Mouse (Mus musculus) limb, embryonic 11.5 days (tissue): ENCODE measurements around the gene 4922502D21Rik. TPM values are rescaled to one million over a fixed set of nuclear protein-coding genes. Genes with fewer than 3 reads are reported as not detected.
A peak's percentile ranks its signal among the peaks of the same experiment; 100 is the strongest.
"Not testable (repeated sequence)": the region's sequence is repeated elsewhere in the genome, so short reads cannot be mapped to it uniquely, and the experiment has no call there.

ENCODE experiments used
- ATAC-seq: fragments of 200-750 bp; cut with Nextera tagmentation; 2 replicates; pipeline ENCODE4 v1.8.0; 2017; ENCODE audit warnings: low read depth; ENCODE audit not compliant: insufficient number of reproducible peaks, low FRiP score, low TSS enrichment
- DNase-seq: peaks from one replicate; pipeline ENCODE4 v3.0.0-alpha.2; 2015; ENCODE audit warnings: low spot score
- H3K27ac ChIP-seq: fragments of 300-500 bp; sonication (generic); replicated peaks from 2 replicates; pipeline ENCODE4 v1.5.1; 2014; ENCODE audit warnings: low read depth, mild to moderate bottlenecking, low read length
- H3K27me3 ChIP-seq: fragments of 300-500 bp; sonication (generic); 2 replicates; pipeline ENCODE4 v1.6.1; 2014; ENCODE audit warnings: mild to moderate bottlenecking, low read length, mixed read lengths; ENCODE audit not compliant: control insufficient read depth, insufficient read depth
- H3K36me3 ChIP-seq: fragments of 300-500 bp; sonication (generic); 2 replicates; pipeline ENCODE4 v1.6.1; 2014; ENCODE audit warnings: mild to moderate bottlenecking, low read length, moderate library complexity, mixed read lengths; ENCODE audit not compliant: control insufficient read depth, insufficient read depth
- H3K4me1 ChIP-seq: fragments of 300-500 bp; sonication (generic); 2 replicates; pipeline ENCODE4 v1.6.1; 2014; ENCODE audit warnings: low read length, mixed read lengths; ENCODE audit not compliant: control insufficient read depth, insufficient read depth
- H3K4me2 ChIP-seq: fragments of 300-500 bp; sonication (generic); 2 replicates; pipeline ENCODE4 v1.6.1; 2014; ENCODE audit warnings: low read depth, mild to moderate bottlenecking, moderate library complexity; ENCODE audit not compliant: severe bottlenecking
- H3K4me3 ChIP-seq: fragments of 300-500 bp; sonication (generic); 2 replicates; pipeline ENCODE4 v1.5.1; 2014; ENCODE audit warnings: low read depth, low read length
- H3K9ac ChIP-seq: fragments of 300-500 bp; sonication (generic); 2 replicates; pipeline ENCODE4 v1.6.1; 2014; ENCODE audit warnings: mild to moderate bottlenecking, low read length
- H3K9me3 ChIP-seq: fragments of 300-500 bp; sonication (generic); 2 replicates; pipeline ENCODE4 v1.6.1; 2016; ENCODE audit warnings: low read length; ENCODE audit not compliant: control insufficient read depth
- WGBS: fragments of 180-500 bp; shearing (Covaris S2); extraction: QIAGEN DNeasy Blood & Tissue Kit; methylation state at CpG from one replicate; pipeline ENCODE4 v1.1.7; 2014; 5-methylcytosine and 5-hydroxymethylcytosine counted together
- polyA plus RNA-seq: library from polyadenylated mRNA; unstranded; fragments of >200 nt; fragmentation: Nextera tagmentation; extraction: Ambion mirVana; gene quantifications from 2 replicates; pipeline ENCODE4 v1.2.1, GENCODE M21; 2014

The 4922502D21Rik gene
- polyA plus RNA-seq, 1 experiment from 2014 or later, result not detected

DNA sequence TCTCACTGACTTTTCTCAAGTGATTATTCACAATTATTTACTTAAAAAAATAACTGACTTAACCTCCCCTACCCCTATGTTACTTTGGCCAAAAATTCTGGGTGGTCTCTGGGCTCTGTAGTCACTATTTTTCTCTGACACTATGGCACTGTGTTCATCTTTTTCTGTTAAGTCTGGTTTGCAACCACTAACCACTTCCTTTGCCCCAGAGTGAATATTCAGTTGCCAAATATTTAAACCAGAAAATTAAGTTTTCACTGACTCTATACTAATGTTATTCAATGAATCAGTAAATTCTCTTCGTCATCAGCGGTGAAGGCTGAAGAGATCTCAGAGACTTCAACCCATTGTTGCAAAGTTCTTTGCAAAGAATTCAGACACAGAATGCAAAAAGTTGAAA lies 24.2 kb upstream of the 4922502D21Rik start:
- H3K9me3 ChIP-seq, result no peaks in the 10 kb centered on the region
- ATAC-seq (no peak), DNase-seq (no peak)
- no peaks in the 10 kb centered on the region for H3K36me3 ChIP-seq
- no peaks in the 10 kb centered on the region for H3K27me3 ChIP-seq
- 95% methylated on average over 2 of the region's 2 CpGs for WGBS
- no peak overlapping the region for H3K4me2 ChIP-seq
- no peak overlapping the region for H3K27ac ChIP-seq
- H3K4me3 ChIP-seq, result no peak overlapping the region
- no peak overlapping the region for H3K9ac ChIP-seq
- H3K4me1 ChIP-seq, result no peaks in the 10 kb centered on the region

DNA sequence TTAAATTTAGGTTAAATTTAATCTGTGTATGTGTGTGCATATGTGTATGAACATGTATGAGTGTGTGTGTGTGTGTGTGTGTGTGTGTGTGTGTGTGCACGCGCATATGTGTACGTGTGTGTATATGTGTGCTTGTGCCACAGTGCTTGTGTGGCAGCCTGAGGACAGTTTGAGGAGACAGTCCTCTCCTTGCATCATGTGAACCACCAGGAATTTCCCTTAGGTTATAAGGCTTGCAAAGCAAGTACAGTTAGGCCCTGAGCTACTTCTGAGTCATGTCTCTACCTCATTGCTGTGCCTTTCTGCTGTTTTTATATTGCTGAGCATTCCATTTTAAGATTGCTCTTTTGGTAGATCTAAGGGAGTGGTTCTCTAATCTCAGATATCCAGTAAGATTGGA lies 19.5 kb upstream of the 4922502D21Rik start:
- Histone ChIP-seq H3K4me3 (no peak overlapping the region), H3K27ac (no peak overlapping the region), H3K4me2 (no peak overlapping the region), H3K9ac (no peak overlapping the region), H3K27me3 (no peaks in the 10 kb centered on the region), H3K9me3 (no peaks in the 10 kb centered on the region), H3K4me1 (no peaks in the 10 kb centered on the region), H3K36me3 (no peaks in the 10 kb centered on the region)
- 90% methylated on average over 3 of the region's 3 CpGs for WGBS
- ATAC-seq (no peak), DNase-seq (no peak)

DNA sequence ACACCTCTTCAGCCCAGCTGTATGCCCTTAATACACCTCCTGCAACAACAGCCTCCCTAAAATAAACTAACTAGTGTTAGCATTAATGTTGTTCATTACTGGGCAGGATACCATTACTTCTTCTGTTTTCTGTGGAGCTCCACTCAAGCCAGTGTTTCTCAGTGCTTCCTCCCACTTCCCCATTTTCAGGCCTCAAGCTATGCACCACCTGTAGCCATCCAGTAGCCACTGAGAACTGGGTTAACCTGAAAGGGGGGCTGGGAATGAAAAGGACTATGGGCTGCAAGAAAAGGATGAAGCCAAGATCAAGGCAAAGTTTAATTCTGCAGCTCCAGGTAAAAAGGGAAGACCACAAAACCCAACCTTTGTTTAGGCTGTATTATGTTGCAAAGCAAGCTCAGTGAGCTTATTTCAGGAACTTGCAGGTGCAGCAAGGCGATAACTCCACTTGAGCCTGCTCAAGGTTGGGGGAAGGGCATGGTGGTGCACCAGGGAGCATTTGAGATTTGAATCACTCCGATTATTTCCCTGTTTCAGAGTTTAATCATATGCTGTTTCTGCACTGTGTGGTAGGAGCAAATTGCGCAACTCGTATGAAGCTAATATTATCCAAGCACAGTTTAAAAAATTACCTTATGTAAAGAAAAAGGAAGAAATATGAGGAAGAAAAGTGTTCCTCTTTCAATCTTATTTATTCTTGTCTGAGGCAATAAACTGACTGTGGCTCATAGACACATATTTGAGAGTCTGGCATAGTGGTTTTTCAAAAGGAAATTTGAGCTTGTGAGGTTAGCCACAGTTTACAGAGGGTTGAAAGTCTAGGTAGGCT lies 18.1 kb upstream of the 4922502D21Rik start:
- H3K4me3 ChIP-seq, result no peak overlapping the region
- H3K4me2 ChIP-seq, result no peak overlapping the region
- DNase-seq (no peak), ATAC-seq (no peak)
- H3K27ac ChIP-seq, result no peak overlapping the region
- no peaks in the 10 kb centered on the region for H3K4me1 ChIP-seq
- 65% methylated on average over 4 of the region's 4 CpGs for WGBS
- H3K9me3 ChIP-seq, result no peaks in the 10 kb centered on the region
- H3K27me3 ChIP-seq, result no peaks in the 10 kb centered on the region
- no peaks in the 10 kb centered on the region for H3K36me3 ChIP-seq
- no peak overlapping the region for H3K9ac ChIP-seq

DNA sequence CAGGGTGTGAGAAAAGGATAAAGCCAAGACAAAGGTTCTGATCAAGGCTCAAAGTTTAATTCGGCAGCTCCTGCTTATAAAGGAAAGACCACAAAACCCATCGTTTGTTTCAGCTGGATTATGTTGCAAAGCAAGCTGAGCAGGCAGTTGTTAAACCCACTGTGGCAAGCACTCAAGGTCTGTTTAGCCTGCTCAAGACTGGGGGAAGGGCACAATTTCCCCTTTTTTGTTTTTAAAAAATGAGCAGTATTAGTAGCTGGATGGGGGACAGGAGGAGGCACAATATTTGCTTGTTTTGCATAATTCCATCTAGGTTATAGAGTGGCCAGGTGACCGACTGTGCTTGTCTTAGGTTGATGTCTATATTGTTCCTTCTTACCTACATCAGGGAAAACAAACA lies 12.8 kb upstream of the 4922502D21Rik start:
- WGBS, result 77% methylated on average over 3 of the region's 3 CpGs
- ATAC-seq, result no peak

GRCm38 (mm10) chr6:129342391-129342790 lies 10.8 kb upstream of the 4922502D21Rik start, which contains the start of gene Clec12a:
Gene Clec12a (plus strand): TSS chr6:129342691.
- not testable (repeated sequence) for H3K36me3 ChIP-seq, H3K27me3 ChIP-seq, H3K27ac ChIP-seq, H3K4me2 ChIP-seq, H3K4me1 ChIP-seq, ATAC-seq, DNase-seq, H3K9me3 ChIP-seq, H3K9ac ChIP-seq, H3K4me3 ChIP-seq
- WGBS, result 76% methylated on average over 4 of the region's 4 CpGs

More for the DNA sequence above, 12.8 kb upstream of the 4922502D21Rik start:
- no peaks in the 10 kb centered on the region for H3K4me1 ChIP-seq
- no peaks in the 10 kb centered on the region for H3K9me3 ChIP-seq
- no peak overlapping the region for H3K9ac ChIP-seq
- no peak overlapping the region for H3K4me3 ChIP-seq
- H3K4me2 ChIP-seq, result no peak overlapping the region
- H3K36me3 ChIP-seq, result no peaks in the 10 kb centered on the region
- H3K27me3 ChIP-seq, result no peaks in the 10 kb centered on the region
- DNase-seq, result no peak
- no peak overlapping the region for H3K27ac ChIP-seq

DNA sequence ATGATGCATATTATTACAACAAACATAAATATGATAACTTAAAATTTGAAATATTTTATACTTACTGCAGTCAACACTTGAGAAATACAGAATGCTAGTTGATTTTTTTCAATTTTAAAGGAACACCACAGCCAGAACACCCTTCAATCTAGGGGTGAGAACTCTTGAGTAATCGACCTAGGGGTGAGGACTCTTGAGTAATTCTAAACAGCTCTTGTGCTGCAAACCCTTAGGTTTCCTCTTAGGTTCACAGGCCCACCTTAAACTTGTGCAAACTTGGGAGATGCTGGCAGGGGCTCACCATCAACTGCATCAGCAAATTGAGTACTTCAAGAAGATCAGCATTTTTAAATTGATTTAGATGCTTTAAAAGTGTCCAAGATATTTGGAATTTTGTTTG lies 6.2 kb upstream of the 4922502D21Rik start:
- ATAC-seq (no peak), DNase-seq (no peak)
- Histone ChIP-seq H3K4me2 (no peak overlapping the region), H3K27ac (no peak overlapping the region), H3K9ac (no peak overlapping the region), H3K36me3 (no peaks in the 10 kb centered on the region), H3K4me1 (no peaks in the 10 kb centered on the region), H3K9me3 (no peaks in the 10 kb centered on the region), H3K27me3 (no peaks in the 10 kb centered on the region), H3K4me3 (no peak overlapping the region)
- 83% methylated on average over 1 of the region's 1 CpGs for WGBS

- Histone ChIP-seq H3K4me2 (no peak overlapping the region), H3K27ac (no peak overlapping the region), H3K4me1 (no peaks in the 10 kb centered on the region), H3K9me3 (no peaks in the 10 kb centered on the region), H3K4me3 (no peak overlapping the region), H3K9ac (no peak overlapping the region), H3K36me3 (no peaks in the 10 kb centered on the region), H3K27me3 (no peaks in the 10 kb centered on the region)
- WGBS, result 40% methylated on average over 11 of the region's 11 CpGs
- 0 out of 2 replicates have a peak, but pooled peaks have one; percentile 62 for ATAC-seq
- DNase-seq, result peak; percentile 54
Observed at GRCm38 (mm10) chr6:129333674-129334078, 2.1 kb upstream of the 4922502D21Rik start.

DNA sequence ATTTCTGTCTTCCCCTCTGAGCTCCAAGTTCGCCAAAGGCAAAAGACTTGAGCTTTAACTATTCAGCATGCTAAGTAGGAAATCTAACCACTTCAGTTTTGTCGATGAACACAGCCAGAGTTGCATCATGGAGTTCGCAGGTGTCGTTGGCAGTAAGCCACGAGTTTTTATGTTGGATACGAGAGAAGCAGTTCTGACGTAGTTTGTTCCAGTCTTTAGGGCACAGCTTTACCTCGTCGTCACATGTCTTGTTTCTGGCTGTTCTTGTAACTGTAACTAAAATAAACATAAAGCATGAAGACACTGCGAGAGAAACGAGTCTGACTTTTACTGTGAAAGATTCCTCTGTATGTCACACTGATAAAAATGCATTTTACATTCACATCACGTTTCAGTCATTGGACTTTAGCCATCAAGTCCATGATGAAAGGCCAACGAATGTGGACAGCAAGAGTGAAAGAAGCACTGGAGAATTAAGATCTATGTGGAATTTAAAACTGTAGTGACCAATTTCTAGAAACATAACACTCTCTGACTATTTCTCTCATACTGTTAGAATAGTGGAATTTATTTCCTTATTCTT lies 4.9 kb downstream of the 4922502D21Rik start:
- Histone ChIP-seq H3K4me3 (no peak overlapping the region), H3K36me3 (no peaks in the 10 kb centered on the region), H3K4me1 (no peaks in the 10 kb centered on the region), H3K9ac (no peak overlapping the region), H3K9me3 (no peaks in the 10 kb centered on the region), H3K27me3 (no peaks in the 10 kb centered on the region), H3K4me2 (no peak overlapping the region), H3K27ac (no peak overlapping the region)
- 83% methylated on average over 13 of the region's 13 CpGs for WGBS
- DNase-seq, result no peak
- ATAC-seq, result no peak
